Mouse (Mus musculus) central nervous system, embryonic 14 days (tissue): ENCODE results near the gene Cd93. TPM values are rescaled to one million over a fixed set of nuclear protein-coding genes. Genes with fewer than 3 reads are reported as not detected.

Experiments
- polyA plus RNA-seq: library from polyadenylated mRNA; depleted of rRNA; stranded (reverse); fragments of >200 nt; gene quantifications from 2 replicates; pipeline ENCODE4 v1.2.3, GENCODE M21; 2012; rRNA removed

Gene Cd93
- polyA plus RNA-seq = 8.9 and 9.4 TPM in 2 replicates

DNA sequence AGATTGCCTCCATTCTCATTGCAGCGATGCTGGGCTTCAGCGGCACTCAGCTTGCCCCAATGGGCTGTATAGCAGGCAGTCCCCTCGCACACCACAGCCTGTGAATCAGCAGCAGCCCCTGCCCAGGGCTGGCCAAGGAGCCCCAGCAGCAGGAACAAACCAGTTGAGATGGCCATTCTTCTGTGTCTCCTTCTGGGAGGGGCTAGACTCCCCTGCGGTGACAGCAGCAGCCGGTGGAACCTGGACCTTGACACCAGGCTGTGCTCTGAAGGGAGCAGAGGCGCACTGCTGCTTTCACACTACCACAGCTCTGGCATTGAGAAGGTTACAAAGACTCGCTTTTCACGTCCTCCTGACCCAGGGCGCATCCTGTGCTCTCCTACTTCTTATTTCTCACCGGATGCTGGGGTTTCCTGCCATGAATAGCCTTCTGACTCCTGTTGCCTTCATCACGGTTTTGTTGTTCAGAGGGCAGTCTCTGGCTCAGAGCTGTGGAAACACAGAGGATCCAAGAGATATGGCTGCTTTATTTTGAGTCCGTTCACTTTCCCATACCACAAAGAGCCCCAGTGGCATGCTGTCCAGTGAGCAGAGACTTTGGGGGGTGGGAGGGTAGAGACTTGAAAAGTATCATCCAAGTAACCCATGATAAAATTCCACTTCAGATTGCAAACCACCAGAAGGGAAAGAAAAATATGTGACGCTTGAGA is at the start of gene Cd93:
Gene Cd93, minus strand, starts transcription at position 315 of the 710 bp plus-strand sequence.

GRCm38 (mm10) chr2:148407870-148408760 is 35.2 kb downstream of the Cd93 start, which contains the start of gene Thbd:
Gene Thbd (minus strand): TSS chr2:148408188.

GRCm38 (mm10) chr2:148395131-148396051 is 48.0 kb downstream of the Cd93 start, which contains the start of gene Sstr4:
Gene Sstr4 (plus strand): TSS chr2:148395344.

Other genes with a start within 250 kb of the Cd93 start
- 1.9 and 2.7 TPM in 2 replicates for gene Sstr4, start 48.2 kb downstream of the Cd93 start, polyA plus RNA-seq
- 7.3 and 12.3 TPM in 2 replicates for gene Thbd, start 35.4 kb downstream of the Cd93 start, polyA plus RNA-seq
- 53.3 and 62.9 TPM in 2 replicates for gene Nxt1, start 229.0 kb upstream of the Cd93 start, polyA plus RNA-seq
- gene Gzf1, start 237.5 kb upstream of the Cd93 start, polyA plus RNA-seq = 15.8 and 17.5 TPM in 2 replicates